Mouse (Mus musculus) 3134 (cell line): ENCODE results near the gene Epha7.

Experiments
- DNase-seq: peaks from one replicate; pipeline ENCODE4 v3.0.0-alpha.2; 2011; ENCODE audit warnings: low spot score; ENCODE audit not compliant: insufficient read length; ENCODE audit errors: extremely low read depth

Gene Epha7

DNA sequence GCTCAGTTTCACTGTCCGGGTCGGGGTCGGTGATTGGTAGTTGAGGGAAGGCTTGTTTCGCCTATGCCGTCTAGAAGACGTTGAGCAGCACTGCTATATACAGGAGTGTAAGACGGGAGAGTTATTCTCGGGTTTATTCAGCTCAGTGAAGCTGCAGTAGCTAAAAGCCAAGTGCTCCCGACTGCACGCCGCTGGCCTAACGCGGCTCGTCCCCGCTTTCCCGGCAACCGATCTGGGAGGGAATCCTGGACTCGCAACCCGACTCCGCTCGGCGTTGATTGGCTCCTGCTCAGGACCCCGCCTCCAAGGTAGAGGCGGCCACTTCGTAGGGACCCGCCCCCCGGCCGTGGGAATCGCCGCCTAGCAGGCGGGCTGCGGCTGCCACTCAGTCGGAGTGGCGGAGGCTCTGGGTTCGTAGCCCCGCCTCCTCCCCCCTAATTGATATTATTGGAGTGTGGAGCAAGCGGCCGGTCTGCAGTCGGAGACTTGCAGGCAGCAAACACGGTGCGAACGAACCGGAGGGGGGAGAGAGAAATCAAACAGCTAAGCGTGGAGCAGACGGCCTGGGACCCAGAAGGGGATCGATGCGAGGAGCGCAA is at the start of gene Epha7:
TSS of gene Epha7 (plus strand) at position 441 of the 599 bp plus-strand sequence.
- DNase-seq = no peak

DNA sequence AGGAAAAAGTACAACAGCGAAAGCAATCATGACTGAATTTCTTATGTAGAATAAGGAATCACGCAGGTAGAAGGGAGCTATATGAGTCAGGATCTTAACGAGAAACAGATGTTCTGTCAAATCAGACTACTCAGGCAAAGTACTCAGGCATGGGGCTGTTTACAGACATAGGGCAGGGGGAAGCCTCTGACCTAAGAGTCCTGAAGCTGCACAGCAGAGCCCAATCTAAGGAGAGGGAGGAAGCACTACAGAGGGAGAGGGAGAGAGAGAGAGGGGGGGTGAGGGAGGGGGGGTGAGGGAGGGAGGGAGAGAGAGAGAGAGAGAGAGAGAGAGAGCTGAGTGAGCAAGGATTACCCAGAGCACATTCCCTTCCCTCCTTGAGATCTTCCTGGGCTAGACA is 29.0 kb upstream of the Epha7 start:
- no peak for DNase-seq

DNA sequence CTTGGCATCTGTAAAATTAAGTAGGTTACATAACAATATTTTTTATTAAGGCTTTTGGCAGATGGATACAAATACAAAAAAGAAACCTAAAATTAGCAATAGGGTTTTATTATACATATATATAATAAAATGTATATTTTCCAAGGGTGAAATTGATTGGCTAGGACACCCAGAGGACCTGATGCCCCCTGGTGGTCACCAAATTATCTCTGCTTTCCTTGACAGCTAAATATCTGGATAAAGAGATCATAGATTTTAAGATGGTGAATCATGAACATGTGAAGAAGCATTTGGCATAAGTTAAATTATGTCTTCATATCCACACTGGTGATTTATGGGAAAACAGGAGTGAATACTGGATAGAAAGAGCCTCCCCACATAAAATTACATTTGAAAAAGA is 4.1 kb upstream of the Epha7 start:
- DNase-seq = no peak

DNA sequence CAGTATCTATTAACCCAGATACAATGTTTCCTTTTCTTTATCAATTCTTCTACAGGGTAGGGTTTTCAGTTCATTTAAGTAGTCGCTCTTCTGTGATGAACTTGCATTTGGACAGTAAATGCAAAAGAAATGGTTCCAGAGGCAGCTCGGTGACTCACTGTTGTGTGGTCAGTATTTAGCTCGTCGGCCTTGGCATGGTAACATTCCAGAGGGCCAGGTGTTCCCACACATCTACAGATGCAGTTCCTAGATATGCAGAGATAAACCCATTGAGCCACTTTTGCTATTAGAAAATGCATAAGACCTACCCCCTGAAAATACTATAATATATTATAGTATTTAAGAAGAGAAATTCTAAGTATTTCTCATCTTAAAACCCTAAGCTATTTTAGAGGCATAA is 3.2 kb upstream of the Epha7 start:
- DNase-seq = no peak

DNA sequence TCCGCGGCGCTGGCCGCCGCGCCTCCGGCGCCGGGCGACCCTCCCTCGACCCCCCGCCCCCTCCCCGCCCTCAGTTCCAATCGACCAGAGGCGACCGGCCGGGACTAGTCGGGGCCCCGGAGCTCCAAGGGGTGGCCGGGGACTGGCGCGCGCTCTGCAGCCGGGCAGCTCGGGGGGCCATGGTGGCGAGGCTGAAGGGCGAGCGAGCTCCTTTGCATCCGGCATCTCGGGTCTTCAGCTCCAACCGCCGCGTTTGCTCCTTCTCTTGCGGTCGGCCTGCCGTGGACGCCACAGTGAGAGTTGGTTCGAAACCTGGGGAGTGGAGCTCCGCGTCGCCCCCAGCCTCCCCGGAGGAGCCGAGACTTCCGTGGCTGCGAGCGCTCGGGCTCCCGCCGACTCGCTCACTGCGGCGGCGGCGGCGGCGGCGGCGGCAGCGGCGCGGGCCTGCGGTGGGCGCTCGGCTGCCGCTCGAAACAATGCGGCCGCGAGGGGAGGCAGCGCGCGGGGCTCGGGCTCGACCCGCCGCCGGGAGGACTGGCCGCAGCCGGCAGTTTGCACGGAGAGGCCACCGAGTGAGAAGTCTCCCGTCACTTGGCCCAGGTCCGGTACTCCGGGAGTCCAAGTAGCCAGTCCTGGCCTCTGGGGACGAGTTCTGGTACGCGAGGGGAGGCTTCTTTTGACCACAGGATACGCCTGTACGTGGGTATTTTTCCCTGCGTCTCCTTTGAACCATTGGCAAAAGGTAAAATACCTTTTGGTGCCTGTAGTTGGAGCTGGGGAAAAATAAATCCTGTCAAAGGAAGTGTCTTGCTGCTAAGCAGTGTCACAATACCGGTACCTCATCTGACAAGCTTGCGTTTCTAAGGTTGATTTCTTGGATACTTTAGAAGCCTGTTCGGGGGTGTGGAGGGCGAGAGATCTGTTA is 882 bp downstream of the Epha7 start:
- no peak for DNase-seq

DNA sequence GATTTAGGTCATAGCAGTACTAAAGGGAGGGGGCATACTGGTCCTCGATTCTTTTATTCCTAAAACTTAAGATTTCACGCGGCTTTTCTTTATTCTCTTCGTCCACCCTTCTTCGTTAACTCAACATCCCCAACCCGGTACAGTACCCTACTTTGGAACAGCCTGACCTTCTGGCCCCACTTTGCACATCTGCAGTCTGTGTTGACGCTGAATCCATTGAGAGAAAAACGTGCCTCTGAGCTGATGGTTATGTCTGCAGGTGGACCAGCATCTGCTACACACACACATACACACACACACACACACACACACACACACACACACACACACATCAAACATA is 1.5 kb downstream of the Epha7 start:
- no peak for DNase-seq

DNA sequence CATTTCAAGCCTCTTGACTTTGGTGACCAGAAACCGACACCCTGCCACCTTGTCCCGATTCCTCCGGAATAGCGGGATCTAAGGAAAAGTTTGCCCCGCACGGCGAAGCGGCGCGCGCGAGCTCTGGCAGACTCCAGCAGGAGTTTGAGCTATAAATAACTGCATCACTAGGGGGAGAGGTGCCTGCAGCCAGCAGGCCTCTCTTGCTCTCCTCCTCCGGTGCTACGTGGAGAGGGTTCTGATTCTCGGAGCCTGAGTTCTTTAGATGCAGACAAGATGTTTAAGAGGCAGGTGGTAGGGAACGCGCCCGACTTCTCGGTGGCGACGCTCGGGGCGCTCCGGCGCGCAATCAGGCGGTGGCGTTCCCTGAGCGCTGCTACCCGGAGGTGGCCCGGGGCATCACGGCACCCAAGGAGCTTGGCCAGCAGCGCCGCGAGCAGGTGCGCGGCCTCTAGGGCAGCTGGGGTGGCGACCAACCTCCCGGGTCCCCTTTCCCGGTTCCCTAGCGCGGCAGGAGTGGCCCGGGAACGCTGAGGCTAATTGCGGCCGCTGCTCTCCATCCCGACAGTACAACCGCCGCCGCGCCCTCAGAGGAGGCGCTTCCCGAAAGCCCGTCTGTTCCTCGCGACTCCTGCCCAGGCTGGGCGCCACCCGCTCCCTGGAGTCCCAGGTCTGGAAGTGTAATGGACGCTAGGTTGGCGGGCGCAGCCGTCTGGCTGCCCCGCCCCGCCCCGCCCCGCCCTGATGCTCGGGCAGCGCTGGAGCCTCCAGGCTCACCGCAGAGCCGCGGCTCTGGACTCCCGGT is 2.1 kb downstream of the Epha7 start:
- DNase-seq = no peak

DNA sequence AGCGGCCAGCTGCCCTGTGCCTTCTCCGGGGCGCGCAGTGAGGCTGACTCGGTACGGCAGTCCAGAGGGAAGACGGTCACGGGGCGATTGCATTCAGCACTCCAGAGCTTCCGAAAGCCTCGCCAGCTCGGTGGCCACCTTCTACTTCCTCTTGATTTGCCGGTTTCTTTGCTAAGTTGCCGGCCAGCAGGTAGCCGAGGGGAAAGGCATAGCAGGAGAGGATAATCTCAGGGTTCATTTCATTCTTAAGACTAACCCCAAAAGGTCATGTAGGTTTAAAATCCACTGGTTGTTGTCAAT is 2.6 kb downstream of the Epha7 start:
- no peak for DNase-seq

DNA sequence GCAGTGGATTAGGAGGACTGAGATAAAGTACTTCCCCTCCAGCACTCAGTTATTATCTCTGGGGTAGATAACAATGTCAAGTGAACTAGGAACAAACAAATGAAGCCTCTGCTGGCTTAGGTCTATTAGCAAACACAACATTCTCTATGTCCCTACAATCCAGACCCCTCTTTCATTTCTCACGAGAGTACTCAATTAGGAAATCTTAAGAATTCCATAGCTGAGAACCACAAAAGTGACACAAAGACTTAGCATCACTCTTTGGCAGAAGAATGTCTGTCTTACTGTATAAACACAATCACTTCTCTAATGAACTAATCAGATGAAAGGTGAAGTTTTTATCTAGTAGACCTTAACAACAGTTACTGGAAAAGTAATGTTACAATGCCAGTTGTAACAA is 10.7 kb downstream of the Epha7 start:
- DNase-seq = no peak

DNA sequence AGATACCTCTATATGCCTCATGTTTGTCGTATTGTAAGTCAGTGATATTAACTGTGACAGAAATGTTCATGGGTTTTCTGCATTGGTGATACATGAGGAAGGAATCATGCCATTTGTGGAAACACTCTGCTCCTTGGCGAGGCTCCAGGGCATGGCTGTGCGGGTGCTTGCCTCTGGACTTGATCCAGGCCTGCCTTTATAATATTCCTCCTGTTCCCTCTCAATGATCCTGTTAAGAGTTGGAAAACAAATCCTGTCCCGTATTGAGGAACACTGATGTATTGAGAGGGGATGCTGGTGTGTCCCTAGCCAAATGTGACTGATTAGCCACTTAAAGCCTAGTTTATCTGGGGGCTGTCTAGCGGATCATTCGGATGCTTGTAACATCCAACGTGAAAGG is 11.7 kb downstream of the Epha7 start:
- peak; percentile 63 for DNase-seq

DNA sequence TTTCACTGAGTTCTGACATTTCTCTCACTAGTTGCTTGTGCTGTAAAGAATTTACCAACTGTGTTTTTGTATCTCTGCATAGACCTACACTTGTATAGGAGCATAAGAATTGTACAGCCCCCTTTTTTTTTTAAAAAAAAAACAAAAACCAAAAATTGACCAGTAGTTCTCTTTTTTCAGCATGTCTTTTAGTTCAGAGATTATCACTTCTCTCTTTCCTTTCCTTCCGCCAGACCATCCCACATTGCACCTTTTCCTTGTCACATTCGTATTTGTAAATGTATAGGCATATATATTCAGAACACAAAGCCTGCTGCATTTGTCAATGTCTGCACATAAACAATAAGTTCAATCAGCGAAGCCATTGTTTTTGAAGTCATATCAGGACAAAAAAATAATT is 24.7 kb downstream of the Epha7 start:
- DNase-seq = no peak

DNA sequence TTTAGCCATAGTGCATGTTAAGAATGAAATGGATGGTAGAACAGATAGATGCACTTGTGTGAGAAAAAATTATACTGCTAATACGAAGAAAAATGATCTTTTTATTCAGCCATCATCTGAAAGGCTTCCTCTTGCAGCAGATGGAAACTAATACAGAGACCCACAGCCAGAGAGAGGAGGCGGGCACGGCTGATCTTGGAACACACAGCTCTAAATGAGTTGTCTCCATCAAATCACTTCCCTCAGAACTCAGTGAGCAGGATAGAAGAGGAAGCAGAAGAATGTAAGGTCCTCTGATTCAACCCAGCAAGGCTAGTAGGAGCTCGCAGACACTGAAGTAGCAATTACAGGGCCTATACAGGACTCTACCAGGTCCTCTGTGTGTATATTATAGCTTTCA is 33.4 kb downstream of the Epha7 start:
- DNase-seq = no peak

DNA sequence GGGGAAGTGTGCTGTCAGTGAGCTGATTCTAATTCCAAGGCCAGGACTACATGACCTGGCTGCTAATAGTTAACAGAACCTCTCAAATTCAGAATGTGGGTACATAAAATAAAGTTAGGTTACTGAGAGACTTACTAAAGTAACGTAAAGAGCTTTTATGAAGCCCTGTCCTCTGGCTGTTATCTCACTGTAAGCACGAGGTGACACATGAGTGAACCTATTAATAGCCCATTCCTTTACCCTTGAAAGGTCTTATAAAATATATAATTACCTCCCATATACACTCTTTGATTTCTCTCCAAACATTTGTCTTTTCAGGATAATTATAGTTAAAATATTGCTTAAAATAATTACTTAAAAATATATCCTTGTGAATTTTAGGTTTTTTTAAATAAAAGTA is 37.5 kb downstream of the Epha7 start:
- no peak for DNase-seq

DNA sequence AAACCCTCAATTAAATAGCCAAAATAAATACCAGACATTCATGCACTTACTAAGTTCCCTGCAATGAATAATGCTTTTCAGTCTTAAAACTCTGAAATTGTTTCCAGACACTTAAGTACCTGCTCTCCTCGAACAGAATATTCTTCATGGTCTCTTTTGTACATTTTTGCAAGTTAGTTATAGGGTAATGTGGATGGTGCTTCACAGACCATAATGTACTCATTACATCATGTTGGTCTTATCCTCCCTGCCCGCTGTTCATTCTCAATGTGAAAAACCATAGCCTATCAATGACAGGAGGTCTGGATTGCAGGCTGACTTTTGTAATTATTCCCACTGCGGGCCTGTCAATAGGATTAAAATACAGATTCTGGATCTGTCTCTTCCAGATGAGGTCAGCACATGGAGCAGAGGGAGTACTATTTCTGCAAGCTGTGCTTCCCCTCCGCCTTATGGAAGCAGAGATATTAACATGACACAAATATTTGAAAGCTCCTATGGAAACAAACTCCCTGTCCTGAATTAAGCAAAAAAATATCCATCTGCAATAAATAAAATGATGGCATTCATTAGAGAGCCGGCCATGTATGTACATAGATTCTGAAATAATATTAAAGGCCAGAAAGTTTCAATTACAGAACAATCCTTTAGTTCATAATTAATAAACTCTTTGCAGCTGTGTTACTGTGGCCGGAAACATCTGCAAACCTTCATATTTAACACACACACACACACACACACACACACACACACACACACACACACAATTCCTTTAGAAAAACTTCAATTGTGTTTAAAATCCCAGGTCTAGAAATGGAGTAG is 50.1 kb downstream of the Epha7 start:
- DNase-seq = no peak

DNA sequence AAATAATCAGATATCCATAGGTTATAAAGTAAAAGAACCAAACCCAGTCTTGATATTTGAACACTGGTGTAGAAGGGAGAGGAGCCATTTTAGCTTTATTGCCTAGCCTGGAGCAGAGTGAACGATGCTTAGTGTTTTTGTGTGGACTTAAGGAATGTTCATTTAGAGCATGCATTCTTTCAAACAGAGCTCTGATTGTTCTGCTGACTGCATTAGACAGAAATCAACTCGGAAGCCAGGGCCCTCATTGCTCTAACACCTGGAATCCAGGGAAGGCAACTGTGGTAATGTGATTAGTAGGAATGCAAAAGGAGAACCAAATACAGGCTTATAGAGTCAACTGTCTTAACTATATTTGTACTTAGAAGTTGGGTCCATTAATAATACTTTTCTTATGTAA is 53.5 kb downstream of the Epha7 start:
- DNase-seq = no peak

DNA sequence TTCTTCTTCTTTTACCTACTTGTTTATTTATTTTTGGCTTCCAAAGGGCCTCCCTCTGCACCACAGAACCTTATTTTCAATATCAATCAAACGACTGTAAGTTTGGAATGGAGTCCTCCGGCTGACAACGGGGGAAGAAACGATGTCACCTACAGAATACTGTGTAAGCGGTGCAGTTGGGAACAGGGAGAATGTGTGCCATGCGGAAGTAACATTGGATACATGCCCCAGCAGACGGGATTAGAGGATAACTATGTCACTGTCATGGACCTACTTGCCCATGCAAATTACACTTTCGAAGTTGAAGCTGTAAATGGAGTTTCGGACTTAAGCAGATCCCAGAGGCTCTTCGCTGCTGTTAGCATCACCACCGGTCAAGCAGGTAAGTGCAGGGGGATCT is 58.7 kb downstream of the Epha7 start:
- no peak for DNase-seq

DNA sequence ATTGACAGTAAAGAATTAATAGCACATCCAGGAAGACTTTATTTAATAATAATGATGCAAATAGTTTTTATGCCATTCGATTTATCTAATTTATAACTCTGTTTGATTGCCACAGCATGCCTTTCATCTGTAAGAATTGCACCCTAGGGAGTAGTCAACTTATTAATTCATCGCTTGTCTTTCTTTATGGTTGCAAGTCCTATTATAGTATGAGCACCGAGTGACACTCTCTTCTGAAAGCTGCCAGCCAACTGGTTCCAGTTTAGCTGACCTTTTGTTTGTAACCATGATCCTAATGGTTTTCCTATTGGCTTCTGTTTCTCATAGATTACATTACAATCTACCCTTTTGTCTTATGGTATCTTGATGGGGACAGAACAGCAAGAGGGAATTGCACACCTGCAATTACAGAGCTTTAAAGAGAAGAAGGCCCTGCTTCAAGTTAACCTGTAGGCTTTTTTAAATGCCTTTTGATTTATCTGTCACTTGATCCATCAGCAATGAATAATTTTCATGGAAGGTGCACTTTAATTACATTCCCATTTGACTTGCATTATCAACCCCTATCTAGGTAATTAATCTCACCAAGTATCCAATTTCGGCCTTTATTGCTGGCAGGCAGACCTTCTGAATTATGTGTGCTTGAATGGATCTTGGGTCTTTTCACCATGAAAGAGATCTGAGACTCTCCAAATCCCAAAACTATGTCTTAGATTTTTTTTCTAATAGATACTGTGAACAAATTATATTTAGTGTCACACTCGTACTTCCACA is 68.5 kb downstream of the Epha7 start:
- DNase-seq = no peak

DNA sequence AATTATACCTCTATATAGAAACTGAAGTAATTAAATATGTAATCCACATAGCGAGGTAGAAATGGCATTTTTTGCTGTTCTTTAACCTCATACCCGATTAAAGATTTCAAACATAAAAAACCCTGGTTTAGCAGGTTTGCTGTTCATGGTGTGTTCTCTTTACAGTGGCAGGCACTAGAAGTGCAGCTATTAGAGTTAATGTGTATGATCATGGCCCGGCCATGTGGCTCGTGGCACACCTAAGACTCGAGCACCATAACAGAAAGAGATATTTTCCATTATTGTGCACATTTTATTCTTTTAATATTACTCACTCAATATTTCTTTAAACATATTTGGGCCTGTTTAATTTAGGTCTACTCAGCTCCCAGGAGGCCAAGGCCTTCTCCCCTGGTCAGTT is 76.7 kb downstream of the Epha7 start:
- no peak for DNase-seq

DNA sequence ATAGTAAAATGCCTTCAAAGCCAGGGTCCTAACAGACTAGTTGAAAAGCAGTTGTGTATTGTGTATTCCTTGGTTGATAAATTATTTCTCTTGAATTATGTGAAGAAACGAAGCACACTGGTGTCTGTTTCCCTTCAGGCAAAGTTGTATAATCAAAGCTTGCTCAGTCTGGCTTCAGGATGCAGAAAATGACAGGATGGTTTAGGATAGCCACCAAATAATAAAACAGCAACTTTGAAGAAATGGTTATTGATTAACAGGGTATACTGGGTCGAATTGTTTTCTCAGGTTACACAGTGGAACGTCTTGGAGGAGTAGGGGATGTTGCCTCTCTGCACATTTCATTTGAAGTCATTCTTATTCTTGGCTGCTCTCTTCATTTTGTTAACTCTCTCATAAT is 77.2 kb downstream of the Epha7 start:
- no peak for DNase-seq

DNA sequence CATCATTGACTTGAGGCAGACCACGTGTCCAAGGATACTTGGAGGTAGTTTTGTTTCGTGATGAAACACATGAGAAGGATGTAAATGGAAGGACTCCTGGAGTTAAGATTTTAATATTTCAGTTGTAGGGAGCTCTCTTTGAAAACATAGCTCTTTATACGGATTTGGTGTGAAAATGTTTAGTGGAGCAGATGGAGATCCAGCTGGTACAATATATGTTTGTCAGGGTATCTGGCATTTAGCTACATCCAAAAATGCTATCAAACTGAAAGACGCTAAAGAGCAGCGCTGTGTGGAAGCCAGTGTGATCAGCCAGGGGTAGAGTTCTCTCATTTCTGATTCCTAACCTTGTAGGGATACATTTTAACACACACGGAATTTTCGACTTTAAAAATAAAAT is 82.5 kb downstream of the Epha7 start:
- DNase-seq = no peak
